Mouse (Mus musculus): ENCODE data around the gene Sdcbp2. TPM values are rescaled to one million over a fixed set of nuclear protein-coding genes. Genes with fewer than 3 reads are reported as not detected.

The Sdcbp2 gene
- total RNA-seq (2021), result 1 to 10 TPM; 1.1 to 1.7 TPM
- long read RNA-seq, experiment 1, result 0 reads
- long read RNA-seq, experiment 2, partial matches to known transcripts, result 0 of 1 reads
- long read RNA-seq, experiment 2, other reads (novel, unspliced or antisense), result 1 of 1 reads

DNA sequence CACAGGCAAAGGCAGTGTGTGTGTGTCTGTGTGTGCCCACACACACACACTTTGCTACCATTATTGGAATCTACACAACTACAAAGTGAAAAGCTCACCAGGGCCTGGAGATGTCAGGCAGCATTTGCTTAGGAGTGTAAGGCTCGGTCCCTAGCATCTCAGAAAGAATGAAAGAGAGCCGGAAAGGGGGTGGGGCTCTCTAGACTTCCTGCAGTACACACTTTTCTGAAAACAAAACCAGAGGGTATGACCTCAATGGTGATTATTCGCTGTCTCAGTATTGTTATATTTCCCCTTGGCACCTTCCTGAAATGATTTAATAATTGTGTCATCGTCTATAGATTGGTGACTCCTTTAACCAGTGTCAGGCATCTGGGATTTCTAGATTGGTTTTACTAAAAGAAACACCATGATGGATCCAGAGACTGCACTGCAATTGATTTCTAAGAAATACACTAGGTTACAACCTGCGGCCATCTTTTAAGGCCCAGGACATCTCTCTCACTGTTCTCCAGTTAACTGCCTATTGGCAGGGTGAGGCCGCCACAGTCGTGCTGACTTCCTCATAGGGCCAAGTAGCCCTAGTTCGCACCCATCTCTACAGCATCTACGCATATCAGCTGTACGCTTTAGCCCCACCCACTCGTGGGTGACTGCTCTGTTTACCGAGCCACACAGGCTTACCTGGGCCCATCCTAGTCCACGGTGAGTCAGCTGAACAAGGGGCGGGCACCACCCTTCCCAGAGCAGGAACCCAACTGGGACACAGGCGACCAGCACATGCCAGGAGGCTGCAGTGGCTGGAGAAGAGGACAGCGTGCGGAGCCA is at the start of gene Sdcbp2:
Gene Sdcbp2, plus strand, starts transcription at position 750 of the 828 bp plus-strand sequence.
- DNase-seq (ENCODE audit: low spot score in 2 of 2), result no peak

- DNase-seq (ENCODE audit: low spot score in 2 of 2), result no peak
These were observed 47.9 kb upstream of the Sdcbp2 start for GRCm38 (mm10) chr2:151524324-151525041.

DNA sequence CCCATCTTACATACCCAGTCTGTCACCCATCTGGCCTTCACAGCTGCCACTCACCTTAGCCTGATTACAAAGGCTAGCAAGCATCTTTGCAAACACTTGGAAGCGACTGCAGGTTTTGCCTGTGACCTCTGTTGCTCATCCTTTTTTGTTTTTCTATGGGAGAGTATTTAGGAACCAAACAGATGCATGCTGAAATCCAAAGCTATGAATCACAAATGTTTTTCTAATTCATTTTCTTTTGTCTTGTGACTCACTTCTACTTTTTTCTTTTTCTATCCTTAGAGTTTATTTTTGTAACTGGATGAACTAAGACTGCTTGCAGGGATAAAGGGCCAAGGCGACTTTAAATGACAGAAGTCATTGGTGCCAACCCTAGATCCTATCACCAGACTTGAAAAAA is 46.9 kb upstream of the Sdcbp2 start:
- DNase-seq (ENCODE audit: low spot score in 2 of 2), result no peak

DNA sequence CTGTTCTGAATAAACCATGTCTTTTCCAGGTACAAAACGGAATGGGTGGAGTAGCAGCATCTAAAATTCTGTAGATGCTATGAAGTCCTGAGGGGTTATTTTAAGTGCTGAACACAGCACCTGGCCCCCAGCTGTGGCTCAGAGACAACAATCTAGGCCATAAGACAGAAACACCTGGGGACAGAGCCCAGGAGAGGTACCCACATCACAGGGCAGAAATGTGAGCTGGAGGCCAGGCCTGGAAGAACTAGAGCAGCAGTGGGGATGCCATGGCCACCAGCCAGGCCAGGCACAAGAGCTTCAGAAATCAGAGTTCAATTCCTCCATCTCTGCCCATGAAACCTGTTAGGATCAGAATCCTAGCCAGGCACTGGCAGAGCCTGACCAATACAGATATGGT is 44.4 kb upstream of the Sdcbp2 start:
- DNase-seq (ENCODE audit: low spot score in 2 of 2), result no peak

- no peak for DNase-seq (ENCODE audit: low spot score in 2 of 2)
These were observed 43.3 kb upstream of the Sdcbp2 start for GRCm38 (mm10) chr2:151529169-151529568.

DNA sequence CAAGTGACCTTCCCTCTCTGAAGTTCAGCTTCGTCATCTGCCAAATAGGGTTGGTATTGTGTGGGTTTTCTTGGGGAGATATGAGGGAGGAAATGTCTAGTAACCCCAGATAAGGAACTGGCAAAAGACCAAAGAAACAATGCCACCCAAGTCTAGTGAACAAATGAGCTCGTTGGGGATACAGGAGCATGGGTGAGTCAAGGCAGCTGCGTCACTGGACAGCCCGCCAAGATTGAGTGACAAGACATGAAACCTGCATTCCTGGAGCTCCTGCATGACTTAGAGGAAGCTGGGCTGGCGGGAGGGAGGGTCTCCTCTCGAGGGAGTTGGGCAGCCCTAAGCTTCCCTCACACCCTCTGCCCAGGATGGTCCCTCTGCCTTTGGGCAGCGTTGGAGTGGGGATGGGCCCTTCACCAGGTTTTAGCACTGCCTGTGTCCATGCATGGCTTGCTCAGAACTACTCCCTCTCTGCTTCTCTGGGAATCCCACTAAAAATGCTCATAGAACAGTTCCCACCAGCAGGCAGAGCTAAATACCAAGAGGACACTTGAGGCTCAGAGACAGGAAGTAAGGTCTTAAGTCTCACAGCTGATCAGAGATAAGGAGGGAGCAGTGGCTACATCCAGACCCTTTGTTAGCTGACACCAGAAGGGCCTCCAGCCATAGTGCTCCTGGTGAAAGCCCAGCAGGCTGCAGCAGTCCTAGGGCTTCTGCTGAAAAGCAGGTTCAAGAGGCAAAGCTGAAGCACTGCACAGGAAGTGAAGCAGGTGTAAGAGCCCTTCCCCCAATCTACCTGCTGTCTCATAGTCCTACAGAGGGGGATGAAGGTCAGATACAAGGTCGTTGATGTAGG is 41.8 kb upstream of the Sdcbp2 start:
- no peak for DNase-seq (ENCODE audit: low spot score in 2 of 2)

DNA sequence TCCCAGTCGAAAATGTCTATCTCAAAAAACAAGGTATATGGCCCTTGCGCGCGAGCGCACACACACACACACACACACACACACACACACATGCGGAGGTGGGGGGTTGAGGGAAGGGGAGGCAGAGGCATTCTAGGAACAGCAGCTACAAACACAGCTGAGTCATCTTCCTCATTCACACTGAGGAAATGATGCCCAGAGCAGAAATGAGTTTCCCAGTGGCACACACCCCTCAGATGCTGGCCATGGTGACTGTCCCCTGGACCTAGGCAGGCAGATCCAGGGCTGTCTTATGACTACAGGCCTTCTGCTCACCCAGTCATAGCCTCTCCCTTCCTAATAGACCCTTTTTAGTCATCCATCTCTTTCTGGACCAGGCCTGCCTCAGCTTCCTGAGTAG is 38.8 kb upstream of the Sdcbp2 start:
- no peak for DNase-seq (ENCODE audit: low spot score in 2 of 2)

DNA sequence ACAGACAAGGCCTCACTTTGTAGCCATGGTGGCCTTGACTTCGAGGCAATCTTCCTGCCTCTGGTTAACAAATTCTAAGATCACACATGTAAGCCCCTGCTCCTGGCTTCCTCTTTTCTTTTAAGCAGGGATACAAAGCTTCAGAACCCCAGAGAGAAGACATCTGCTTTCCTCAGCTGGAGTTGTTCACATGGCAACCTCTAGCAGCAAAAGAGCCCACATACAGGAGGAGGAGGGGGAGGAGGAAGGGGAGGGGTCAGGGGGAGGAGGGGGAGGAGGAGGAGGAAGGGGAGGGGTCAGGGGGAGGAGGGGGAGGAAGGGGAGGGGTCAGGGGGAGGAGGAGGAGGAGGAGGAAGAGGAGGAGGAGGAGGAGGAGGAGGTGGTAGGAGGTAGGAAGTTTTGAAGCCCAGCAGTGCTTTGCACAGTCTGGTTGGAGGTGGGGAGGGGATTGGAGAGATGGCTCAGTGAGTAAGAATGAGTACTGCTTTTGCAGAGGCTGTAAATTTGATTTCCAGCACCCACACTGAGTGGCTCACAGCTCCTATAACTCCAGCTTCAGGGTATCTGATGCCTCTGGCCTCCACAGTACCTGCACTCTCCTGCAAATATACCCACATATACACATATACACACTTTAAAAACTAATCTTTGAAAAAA is 36.3 kb upstream of the Sdcbp2 start:
- no peak for DNase-seq (ENCODE audit: low spot score in 2 of 2)

DNA sequence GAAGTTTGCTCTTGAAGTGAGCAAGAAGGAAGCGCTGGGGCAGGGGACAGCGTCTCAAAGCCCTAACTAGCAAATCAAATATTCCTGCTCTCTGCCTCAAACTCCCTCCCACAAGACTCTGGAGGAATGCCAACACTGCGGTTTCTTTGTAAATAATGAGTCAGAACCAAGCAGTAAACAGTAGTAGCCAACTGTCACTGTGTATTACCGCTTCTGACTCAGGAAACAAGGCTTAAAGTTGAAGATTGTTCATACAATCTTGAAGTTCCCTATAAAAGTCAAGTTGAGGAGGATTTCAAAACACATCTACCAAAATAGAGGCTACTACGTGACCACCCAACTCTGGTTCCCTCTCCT is 35.8 kb upstream of the Sdcbp2 start:
- peak; percentile 57 to 59 for DNase-seq (ENCODE audit: low spot score in 2 of 2)

GRCm38 (mm10) chr2:151538646-151539045 is 33.8 kb upstream of the Sdcbp2 start:
- peak in 1 of 2 experiments; percentile 43 for DNase-seq (ENCODE audit: low spot score in 2 of 2)

DNA sequence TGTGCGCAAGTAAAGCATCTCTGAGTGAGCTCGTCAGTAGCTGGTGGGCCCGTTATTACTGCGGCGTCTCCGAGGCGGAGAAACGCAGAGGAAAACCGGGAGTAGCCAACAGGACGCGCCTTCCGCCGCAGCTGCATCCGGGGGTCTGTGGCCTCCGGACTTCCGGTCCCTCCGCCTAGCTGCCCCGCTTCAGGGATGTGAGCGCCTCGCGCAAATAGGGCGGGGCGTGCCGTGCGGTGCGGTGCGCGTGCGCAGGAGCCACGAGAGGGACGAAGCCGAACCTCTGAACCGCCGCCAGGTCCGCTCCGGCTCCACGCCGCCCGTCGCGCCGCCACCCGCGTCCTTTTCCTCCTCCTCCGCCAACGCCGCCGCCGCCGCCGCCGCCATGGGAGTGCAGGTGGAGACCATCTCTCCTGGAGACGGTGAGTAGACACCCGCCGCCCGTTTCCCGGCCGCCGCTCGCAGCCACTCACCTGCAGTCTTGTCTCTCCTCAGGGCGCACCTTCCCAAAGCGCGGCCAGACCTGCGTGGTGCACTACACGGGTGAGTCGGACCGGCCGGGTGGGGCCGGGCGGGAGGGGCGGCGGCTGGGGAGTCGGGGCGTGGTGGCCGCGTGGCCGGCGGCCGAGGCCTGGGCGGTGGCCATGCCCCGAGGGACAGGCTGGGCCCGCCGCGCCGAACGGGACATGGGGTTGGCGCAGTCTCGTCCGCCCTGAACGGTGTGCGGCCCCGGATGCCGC is 29.9 kb upstream of the Sdcbp2 start, which contains the start of gene Fkbp1a:
Gene Fkbp1a, plus strand, starts transcription at position 161 of the 740 bp plus-strand sequence.
- DNase-seq (ENCODE audit: low spot score in 2 of 2), result peak; percentile 98

- peak; percentile 34 to 44 for DNase-seq (ENCODE audit: low spot score in 2 of 2)
These were observed 29.1 kb upstream of the Sdcbp2 start for GRCm38 (mm10) chr2:151543063-151543895.

GRCm38 (mm10) chr2:151544673-151545072 is 27.7 kb upstream of the Sdcbp2 start:
- no peak for DNase-seq (ENCODE audit: low spot score in 2 of 2)

GRCm38 (mm10) chr2:151546571-151546970 is 25.9 kb upstream of the Sdcbp2 start:
- DNase-seq (ENCODE audit: low spot score in 2 of 2), result no peak

GRCm38 (mm10) chr2:151549615-151550121 is 22.8 kb upstream of the Sdcbp2 start:
- DNase-seq (ENCODE audit: low spot score in 2 of 2), result no peak

GRCm38 (mm10) chr2:151562930-151563921 is 9.2 kb upstream of the Sdcbp2 start:
- DNase-seq (ENCODE audit: low spot score in 2 of 2), result no peak

GRCm38 (mm10) chr2:151564006-151564405 is 8.4 kb upstream of the Sdcbp2 start:
- DNase-seq (ENCODE audit: low spot score in 2 of 2), result no peak

- no peak for DNase-seq (ENCODE audit: low spot score in 2 of 2)
These were observed 7.4 kb upstream of the Sdcbp2 start for GRCm38 (mm10) chr2:151564986-151565385.

Data from left cerebral cortex, adult 18-20 months (tissue).